Mouse (Mus musculus) midbrain, postnatal 0 days (tissue): ENCODE data around the gene Gm5039. TPM values are rescaled to one million over a fixed set of nuclear protein-coding genes. Genes with fewer than 3 reads are reported as not detected.
A peak's percentile ranks its signal among the peaks of the same experiment; 100 is the strongest.
"Not testable (repeated sequence)": the region's sequence is repeated elsewhere in the genome, so short reads cannot be mapped to it uniquely, and the experiment has no call there.

Experiments used
- ATAC-seq: fragments of 200-750 bp; cut with Nextera tagmentation; 2 replicates; pipeline ENCODE4 v1.8.0; 2017; ENCODE audit warnings: moderate number of reproducible peaks, mild to moderate bottlenecking, moderate TSS enrichment, moderate library complexity; ENCODE audit not compliant: low FRiP score
- DNase-seq: peaks from one replicate; pipeline ENCODE4 v3.0.0-alpha.2; 2015; ENCODE audit warnings: low spot score
- H3K27ac ChIP-seq: fragments of 300-500 bp; sonication (generic); 2 replicates; pipeline ENCODE4 v1.5.1; 2014; ENCODE audit warnings: low read depth, mild to moderate bottlenecking, low read length, mixed read lengths
- H3K27me3 ChIP-seq: fragments of 300-500 bp; sonication (generic); 2 replicates; pipeline ENCODE4 v1.6.1; 2014; ENCODE audit warnings: low read length, control low read depth, mixed read lengths; ENCODE audit not compliant: insufficient read depth
- H3K36me3 ChIP-seq: fragments of 300-500 bp; sonication (generic); 2 replicates; pipeline ENCODE4 v1.6.1; 2014; ENCODE audit warnings: low read length, control low read depth, mixed read lengths; ENCODE audit not compliant: insufficient read depth
- H3K4me1 ChIP-seq: fragments of 300-500 bp; sonication (generic); 2 replicates; pipeline ENCODE4 v1.6.1; 2014; ENCODE audit warnings: mild to moderate bottlenecking, control low read depth, antibody characterized with exemption, low read length, mixed read lengths; ENCODE audit not compliant: insufficient read depth
- H3K4me2 ChIP-seq: fragments of 300-500 bp; sonication (generic); 2 replicates; pipeline ENCODE4 v1.6.1; 2014; ENCODE audit warnings: low read depth, mild to moderate bottlenecking, low read length, mixed read lengths; ENCODE audit not compliant: poor library complexity, severe bottlenecking
- H3K4me3 ChIP-seq: fragments of 300-500 bp; sonication (generic); 2 replicates; pipeline ENCODE4 v1.5.1; 2014; ENCODE audit warnings: low read depth, mild to moderate bottlenecking, low read length, moderate library complexity
- H3K9ac ChIP-seq: fragments of 300-500 bp; sonication (generic); replicated peaks from 2 replicates; pipeline ENCODE4 v1.6.1; 2014; ENCODE audit warnings: mild to moderate bottlenecking, low read length, moderate library complexity, mixed read lengths; ENCODE audit not compliant: poor library complexity, severe bottlenecking
- H3K9me3 ChIP-seq: fragments of 300-500 bp; sonication (generic); 2 replicates; pipeline ENCODE4 v1.6.1; 2016; ENCODE audit warnings: low read length, control low read depth
- CTCF ChIP-seq: IDR thresholded peaks from 2 replicates; pipeline ENCODE4 v1.5.1; 2016; ENCODE audit warnings: antibody characterized with exemption, mild to moderate bottlenecking
- WGBS: fragments of 180-500 bp; shearing (Covaris S2); extraction: QIAGEN DNeasy Blood & Tissue Kit; methylation state at CpG from one replicate; pipeline ENCODE4 v1.1.7; 2014; 5-methylcytosine and 5-hydroxymethylcytosine counted together
- polyA plus RNA-seq: library from polyadenylated mRNA; unstranded; fragments of >200 nt; fragmentation: Nextera tagmentation; extraction: Ambion mirVana; gene quantifications from 2 replicates; pipeline ENCODE4 v1.2.1, GENCODE M21; 2015
- total RNA-seq: library from RNA; depleted of rRNA; stranded (reverse); fragments of >200 nt; gene quantifications from 2 replicates; pipeline ENCODE4 v1.2.3, GENCODE M21; 2014; rRNA removed

Gm5039 gene
- not detected in 2 replicates for total RNA-seq
- polyA plus RNA-seq, result not detected in 2 replicates

DNA sequence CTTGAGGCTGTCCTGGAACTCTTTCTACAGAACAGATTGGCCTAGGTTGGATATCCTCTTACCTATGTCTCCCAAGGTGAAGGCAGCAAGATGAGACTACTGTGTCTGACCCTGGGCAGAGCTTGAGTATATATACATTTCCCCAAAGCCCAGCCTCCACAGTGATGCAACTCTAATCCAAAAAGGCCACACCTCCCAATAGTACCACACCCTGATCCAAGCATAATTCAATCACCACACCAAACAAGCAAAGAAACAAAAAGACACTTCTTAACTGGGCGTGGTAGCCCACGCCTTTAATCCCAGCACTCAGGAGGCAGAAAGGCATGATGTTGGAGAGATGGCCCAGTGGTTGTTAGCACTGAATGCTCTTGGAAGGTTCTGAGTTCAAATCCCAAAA, at the start of gene Gm5039:
Gene Gm5039, minus strand, starts transcription at position 101 of the 400 bp plus-strand sequence.
- H3K36me3 ChIP-seq, H3K27me3 ChIP-seq, H3K4me1 ChIP-seq, H3K4me3 ChIP-seq, H3K9ac ChIP-seq, H3K9me3 ChIP-seq, H3K4me2 ChIP-seq, ATAC-seq, H3K27ac ChIP-seq, DNase-seq: not testable (repeated sequence)
- WGBS, result 94% methylated on average over 2 of the region's 2 CpGs

DNA sequence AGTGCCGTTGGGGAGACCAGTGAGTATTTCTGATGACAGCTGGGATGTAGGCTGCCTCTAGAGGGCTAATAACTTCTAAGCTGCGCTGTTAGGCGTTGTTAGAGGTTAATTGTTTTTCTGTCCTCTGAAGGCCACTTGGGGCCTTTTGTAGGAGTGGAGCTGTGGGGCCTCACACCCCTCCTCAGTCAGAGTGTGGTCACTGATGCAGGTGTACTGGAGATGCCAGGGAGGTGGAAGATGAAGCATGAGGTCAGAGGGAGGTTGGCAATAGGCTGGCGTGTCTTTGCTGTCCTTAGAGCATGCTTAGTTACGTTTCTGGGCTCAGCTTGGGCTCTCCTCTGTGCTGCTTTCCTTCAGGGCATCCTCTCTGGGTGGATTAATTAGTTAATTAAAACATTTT, 48.2 kb upstream of the Gm5039 start:
- H3K4me2 ChIP-seq, result no peak overlapping the region
- WGBS, result 74% methylated on average over 5 of the region's 5 CpGs
- ATAC-seq, result no peak
- DNase-seq, result no peak
- H3K27ac ChIP-seq, result no peak overlapping the region
- H3K9me3 ChIP-seq, result no peaks in the 10 kb centered on the region
- peaks cover 8% of the 10 kb centered on the region; the same call in 1 of the 2 replicates for H3K36me3 ChIP-seq
- H3K9ac ChIP-seq, result no peak overlapping the region
- no peak overlapping the region for H3K4me3 ChIP-seq
- H3K4me1 ChIP-seq, result no peaks in the 10 kb centered on the region
- no peak for TF ChIP-seq CTCF
- no peaks in the 10 kb centered on the region for H3K27me3 ChIP-seq

GRCm38 (mm10) chr12:88370321-88370720, 46.5 kb upstream of the Gm5039 start:
- H3K9me3 ChIP-seq, H3K36me3 ChIP-seq, H3K4me1 ChIP-seq, H3K27ac ChIP-seq, H3K4me3 ChIP-seq, DNase-seq, ATAC-seq, H3K9ac ChIP-seq, H3K4me2 ChIP-seq, H3K27me3 ChIP-seq: not testable (repeated sequence)
- TF ChIP-seq CTCF, result peak; percentile 62
- 8% methylated on average over 1 of the region's 1 CpGs for WGBS

- H3K4me2 ChIP-seq, ATAC-seq, H3K27ac ChIP-seq, H3K36me3 ChIP-seq, DNase-seq, H3K9ac ChIP-seq, H3K4me3 ChIP-seq, H3K27me3 ChIP-seq, H3K4me1 ChIP-seq, H3K9me3 ChIP-seq: not testable (repeated sequence)
- 87% methylated on average over 4 of the region's 4 CpGs for WGBS
Measured at GRCm38 (mm10) chr12:88369690-88370089, 45.9 kb upstream of the Gm5039 start.

- peaks cover 8% of the 10 kb centered on the region; the same call in 1 of the 2 replicates for H3K36me3 ChIP-seq
- H3K9ac ChIP-seq, result no peak overlapping the region
- H3K9me3 ChIP-seq, result no peaks in the 10 kb centered on the region
- ATAC-seq (no peak), DNase-seq (no peak)
- no peak overlapping the region for H3K4me2 ChIP-seq
- no peaks in the 10 kb centered on the region for H3K4me1 ChIP-seq
- H3K27me3 ChIP-seq, result no peaks in the 10 kb centered on the region
- no peak overlapping the region for H3K27ac ChIP-seq
- 84% methylated on average over 4 of the region's 4 CpGs for WGBS
- no peak for TF ChIP-seq CTCF
- H3K4me3 ChIP-seq, result no peak overlapping the region
Measured at GRCm38 (mm10) chr12:88368618-88369017, 44.8 kb upstream of the Gm5039 start.

DNA sequence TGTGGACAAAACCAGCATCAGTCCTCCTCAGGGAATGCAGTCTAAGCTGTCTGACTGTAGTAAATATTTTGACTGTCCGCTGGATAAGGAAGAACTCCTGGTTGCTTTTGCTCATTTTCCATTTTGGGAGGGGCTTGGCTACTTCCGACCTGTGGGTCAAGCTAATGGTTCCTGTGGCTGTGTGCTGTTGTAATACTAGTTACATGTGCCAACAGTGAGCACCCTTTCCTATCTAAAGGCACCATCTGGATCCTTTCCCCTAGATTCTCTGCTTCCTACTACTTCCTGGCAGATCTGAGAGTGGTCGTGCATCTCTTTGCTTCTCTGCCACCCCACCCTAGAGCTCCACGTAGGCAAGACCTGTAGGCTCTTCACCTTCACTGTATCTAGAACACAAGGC, 43.8 kb upstream of the Gm5039 start:
- H3K9me3 ChIP-seq, result no peaks in the 10 kb centered on the region
- no peak overlapping the region for H3K27ac ChIP-seq
- no peak overlapping the region for H3K4me3 ChIP-seq
- no peak for TF ChIP-seq CTCF
- WGBS, result 88% methylated on average over 4 of the region's 4 CpGs
- no peaks in the 10 kb centered on the region for H3K4me1 ChIP-seq
- ATAC-seq, result no peak
- no peaks in the 10 kb centered on the region for H3K27me3 ChIP-seq
- H3K36me3 ChIP-seq, result peaks cover 6% of the 10 kb centered on the region; the same call in 1 of the 2 replicates
- H3K9ac ChIP-seq, result no peak overlapping the region
- no peak for DNase-seq
- H3K4me2 ChIP-seq, result no peak overlapping the region
